Mouse (Mus musculus) neural tube, embryonic 11.5 days (tissue): ENCODE results near the gene Gpr18. TPM values are rescaled to one million over a fixed set of nuclear protein-coding genes. Genes with fewer than 3 reads are reported as not detected.

Experiments used
- ATAC-seq: fragments of 200-750 bp; cut with Nextera tagmentation; 2 replicates; pipeline ENCODE4 v1.8.0; 2017; ENCODE audit warnings: moderate number of reproducible peaks, mild to moderate bottlenecking, moderate TSS enrichment, moderate library complexity; ENCODE audit not compliant: insufficient read depth, low FRiP score, low TSS enrichment
- DNase-seq: peaks from one replicate; pipeline ENCODE4 v3.0.0-alpha.2; 2015; ENCODE audit warnings: low spot score
- H3K27ac ChIP-seq: fragments of 300-500 bp; sonication (generic); 2 replicates; pipeline ENCODE4 v1.5.1; 2014; ENCODE audit warnings: low read depth, mild to moderate bottlenecking, low read length
- H3K27me3 ChIP-seq: fragments of 300-500 bp; sonication (generic); 2 replicates; pipeline ENCODE4 v1.6.1; 2014; ENCODE audit warnings: mild to moderate bottlenecking, low read length, mixed read lengths; ENCODE audit not compliant: control insufficient read depth, insufficient read depth
- H3K36me3 ChIP-seq: fragments of 300-500 bp; sonication (generic); 2 replicates; pipeline ENCODE4 v1.6.1; 2014; ENCODE audit warnings: mild to moderate bottlenecking, low read length, moderate library complexity, mixed read lengths; ENCODE audit not compliant: control insufficient read depth, insufficient read depth
- H3K4me1 ChIP-seq: fragments of 300-500 bp; sonication (generic); 2 replicates; pipeline ENCODE4 v1.6.1; 2014; ENCODE audit warnings: low read length, mixed read lengths; ENCODE audit not compliant: control insufficient read depth, insufficient read depth
- H3K4me2 ChIP-seq: fragments of 300-500 bp; sonication (generic); 2 replicates; pipeline ENCODE4 v1.6.1; 2014; ENCODE audit warnings: low read depth, mild to moderate bottlenecking, moderate library complexity
- H3K4me3 ChIP-seq: fragments of 300-500 bp; sonication (generic); 2 replicates; pipeline ENCODE4 v1.5.1; 2014; ENCODE audit warnings: low read depth, low read length
- H3K9ac ChIP-seq: fragments of 300-500 bp; sonication (generic); 2 replicates; pipeline ENCODE4 v1.6.1; 2014; ENCODE audit warnings: mild to moderate bottlenecking, low read length
- H3K9me3 ChIP-seq: fragments of 300-500 bp; sonication (generic); 2 replicates; pipeline ENCODE4 v1.6.1; 2016; ENCODE audit warnings: low read length; ENCODE audit not compliant: control insufficient read depth
- WGBS: fragments of 180-500 bp; shearing (Covaris S2); extraction: QIAGEN DNeasy Blood & Tissue Kit; methylation state at CpG from one replicate; pipeline ENCODE4 v1.1.7; 2014; 5-methylcytosine and 5-hydroxymethylcytosine counted together
- polyA plus RNA-seq: library from polyadenylated mRNA; unstranded; fragments of >200 nt; fragmentation: Nextera tagmentation; extraction: Ambion mirVana; gene quantifications from 2 replicates; pipeline ENCODE4 v1.2.1, GENCODE M21; 2014

Gpr18 gene
- polyA plus RNA-seq, 1 experiment from 2014 or later = 0.15 TPM

DNA sequence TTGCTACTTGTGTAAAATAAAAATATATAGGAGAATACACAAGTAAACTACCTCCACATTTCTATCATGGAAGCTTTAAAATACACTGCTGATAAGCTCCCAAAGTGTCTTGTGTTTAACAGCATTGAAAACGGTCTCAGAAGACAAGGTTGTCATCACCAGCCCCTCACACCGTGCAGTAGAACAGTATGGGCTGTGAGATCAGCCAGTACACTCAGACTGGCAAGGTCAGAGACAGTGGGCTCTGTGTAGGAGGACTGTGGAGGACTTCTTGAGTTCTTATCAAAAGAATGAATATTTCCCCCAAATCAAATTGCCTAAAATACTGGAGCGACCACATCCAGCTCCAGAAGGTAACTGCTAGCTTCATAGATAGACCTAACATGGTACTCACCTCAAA is 24.0 kb upstream of the Gpr18 start:
- DNase-seq = no peak
- H3K9me3 ChIP-seq = no peaks in the 10 kb centered on the region
- H3K4me3 ChIP-seq = no peak overlapping the region
- H3K27ac ChIP-seq = no peak overlapping the region
- H3K9ac ChIP-seq = no peak overlapping the region
- no peaks in the 10 kb centered on the region for H3K27me3 ChIP-seq
- no peak for ATAC-seq
- no peak overlapping the region for H3K4me2 ChIP-seq
- 89% methylated on average over 3 of the region's 3 CpGs for WGBS
- no peaks in the 10 kb centered on the region for H3K4me1 ChIP-seq
- 0 out of 2 replicates have a peak, but pooled peaks cover 2% of the 10 kb centered on the region for H3K36me3 ChIP-seq

DNA sequence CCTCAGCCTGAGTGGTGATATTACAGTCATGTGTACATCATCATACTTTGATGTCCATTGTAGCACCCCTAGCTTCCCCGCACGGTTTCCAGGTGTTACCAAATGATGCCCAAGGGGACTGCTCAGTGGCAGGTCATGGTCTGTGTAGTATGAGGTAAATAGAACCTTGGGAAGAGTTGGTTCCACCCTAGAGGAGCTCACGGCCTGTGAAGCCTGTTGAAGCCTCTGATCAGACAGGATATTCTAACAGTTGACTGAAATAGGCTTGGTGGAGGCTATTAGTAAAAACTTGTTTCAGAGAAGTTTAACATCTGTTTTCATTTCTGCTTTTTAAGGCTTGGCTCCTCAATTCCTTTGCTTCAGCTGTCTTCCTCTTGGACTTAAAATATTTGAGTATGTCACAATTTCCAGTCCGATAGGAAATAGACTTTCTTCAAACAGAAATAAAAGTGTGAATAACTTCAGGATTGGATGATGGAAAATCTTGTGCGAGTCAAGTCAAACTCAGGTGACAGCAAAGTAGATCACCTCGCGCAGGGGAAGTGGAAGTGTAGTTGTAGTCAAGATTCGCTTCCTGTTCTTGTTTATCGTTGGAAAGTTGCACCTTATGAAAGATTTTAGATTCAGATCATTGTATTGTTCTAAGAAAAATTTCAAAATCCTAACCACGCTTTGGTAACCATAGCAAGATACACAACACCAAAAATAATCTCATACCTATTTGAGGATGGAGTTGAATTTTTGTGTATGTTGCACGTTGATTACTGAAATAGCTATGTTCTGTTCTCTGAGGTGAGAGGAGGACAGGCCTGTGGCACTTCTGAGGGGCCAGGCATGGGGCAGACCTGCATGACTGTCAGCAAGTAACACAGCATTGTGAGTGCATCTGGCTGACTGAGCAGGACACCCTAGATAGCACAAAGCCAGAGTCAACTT is 22.9 kb upstream of the Gpr18 start:
- ATAC-seq (no peak), DNase-seq (no peak)
- 0 out of 2 replicates have a peak, but pooled peaks cover 2% of the 10 kb centered on the region for H3K36me3 ChIP-seq
- no peak overlapping the region for H3K27ac ChIP-seq
- H3K9me3 ChIP-seq = no peaks in the 10 kb centered on the region
- H3K4me3 ChIP-seq = no peak overlapping the region
- no peaks in the 10 kb centered on the region for H3K4me1 ChIP-seq
- no peak overlapping the region for H3K9ac ChIP-seq
- WGBS = 92% methylated on average over 11 of the region's 11 CpGs
- H3K4me2 ChIP-seq = no peak overlapping the region
- H3K27me3 ChIP-seq = no peaks in the 10 kb centered on the region

DNA sequence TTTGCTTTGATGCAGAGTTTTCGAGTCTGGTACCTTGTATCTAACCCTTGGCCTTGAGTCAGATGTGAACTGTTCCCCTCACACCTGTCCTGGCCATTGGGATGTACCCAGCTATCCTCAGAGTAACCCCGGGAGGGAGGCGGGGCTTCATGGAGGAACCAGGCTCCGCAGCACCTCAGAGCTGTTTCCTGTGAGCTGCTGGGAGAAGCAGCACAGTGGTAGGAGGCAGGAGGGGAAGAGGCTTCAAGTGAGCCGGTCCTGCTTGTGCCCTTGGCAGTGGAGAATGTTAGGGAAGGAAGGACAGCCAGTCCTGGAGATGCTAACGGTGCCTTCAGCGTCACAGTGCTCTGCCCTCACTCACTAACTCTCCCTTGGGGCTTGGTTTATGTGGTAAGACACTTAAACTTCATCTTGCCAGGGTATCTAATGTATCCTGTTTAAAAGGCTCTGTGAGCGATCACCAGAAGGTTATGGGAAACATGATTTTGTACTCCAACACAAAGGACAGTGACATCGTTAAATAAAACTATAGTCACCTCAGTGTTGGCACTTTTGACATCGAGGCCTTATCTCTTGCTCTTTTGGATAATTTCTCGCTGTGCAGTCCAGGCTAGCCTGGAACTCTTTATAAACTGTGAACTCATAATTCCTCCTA is 22.1 kb upstream of the Gpr18 start:
- H3K27me3 ChIP-seq = no peaks in the 10 kb centered on the region
- no peak for DNase-seq
- H3K4me2 ChIP-seq = no peak overlapping the region
- no peak overlapping the region for H3K9ac ChIP-seq
- H3K9me3 ChIP-seq = no peaks in the 10 kb centered on the region
- H3K27ac ChIP-seq = no peak overlapping the region
- H3K4me3 ChIP-seq = no peak overlapping the region
- H3K4me1 ChIP-seq = no peaks in the 10 kb centered on the region
- 0 out of 2 replicates have a peak, but pooled peaks cover 2% of the 10 kb centered on the region for H3K36me3 ChIP-seq
- no peak for ATAC-seq
- 86% methylated on average over 11 of the region's 11 CpGs for WGBS

DNA sequence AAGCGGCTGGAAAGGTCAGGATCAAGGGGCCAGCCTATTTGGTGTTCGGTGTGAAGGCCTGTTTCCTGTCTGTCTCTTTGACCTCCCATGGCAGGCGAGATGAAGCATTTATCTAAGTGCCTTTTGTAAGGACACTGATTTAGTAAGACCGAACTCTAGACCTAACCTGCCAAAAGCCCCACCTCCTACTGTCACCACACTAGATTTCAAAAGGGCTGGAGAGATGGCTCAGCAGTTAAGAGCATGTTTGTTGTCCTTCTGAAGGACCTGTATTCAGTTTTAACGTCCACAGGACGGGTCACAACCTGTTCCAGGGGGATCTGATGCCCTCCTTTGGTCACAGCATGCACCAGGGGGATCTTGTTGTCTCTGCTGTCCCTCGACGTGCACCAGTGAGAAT is 21.3 kb upstream of the Gpr18 start:
- Histone ChIP-seq H3K9me3 (no peaks in the 10 kb centered on the region), H3K4me3 (no peak overlapping the region), H3K27ac (no peak overlapping the region), H3K4me2 (no peak overlapping the region), H3K4me1 (no peaks in the 10 kb centered on the region), H3K27me3 (no peaks in the 10 kb centered on the region), H3K36me3 (0 out of 2 replicates have a peak, but pooled peaks cover 2% of the 10 kb centered on the region), H3K9ac (no peak overlapping the region)
- ATAC-seq (no peak), DNase-seq (no peak)
- 80% methylated on average over 8 of the region's 8 CpGs for WGBS

DNA sequence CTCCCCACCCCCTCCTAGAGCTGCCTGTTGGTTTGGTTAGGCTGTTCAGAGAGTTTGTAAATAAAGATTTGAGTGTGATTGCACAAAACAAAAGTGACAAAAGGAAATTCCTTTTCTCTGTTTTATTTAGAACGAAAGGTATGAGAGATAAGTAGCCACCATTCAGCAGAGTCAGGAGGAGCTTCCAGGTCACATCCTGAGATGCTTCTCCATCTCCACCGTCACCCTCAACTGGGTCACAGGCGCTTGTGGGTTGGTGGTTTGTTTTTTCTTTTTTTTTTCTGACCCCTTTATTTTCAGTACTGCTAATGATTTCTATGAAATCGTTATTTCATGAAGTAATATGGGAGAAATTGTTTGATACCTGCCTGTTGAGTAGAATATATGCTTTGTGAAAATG is 20.8 kb upstream of the Gpr18 start:
- Histone ChIP-seq H3K4me2 (no peak overlapping the region), H3K27ac (no peak overlapping the region), H3K9me3 (no peaks in the 10 kb centered on the region), H3K36me3 (0 out of 2 replicates have a peak, but pooled peaks cover 2% of the 10 kb centered on the region), H3K4me3 (no peak overlapping the region), H3K27me3 (no peaks in the 10 kb centered on the region), H3K4me1 (no peaks in the 10 kb centered on the region), H3K9ac (no peak overlapping the region)
- DNase-seq (no peak), ATAC-seq (no peak)
- 93% methylated on average over 4 of the region's 4 CpGs for WGBS

DNA sequence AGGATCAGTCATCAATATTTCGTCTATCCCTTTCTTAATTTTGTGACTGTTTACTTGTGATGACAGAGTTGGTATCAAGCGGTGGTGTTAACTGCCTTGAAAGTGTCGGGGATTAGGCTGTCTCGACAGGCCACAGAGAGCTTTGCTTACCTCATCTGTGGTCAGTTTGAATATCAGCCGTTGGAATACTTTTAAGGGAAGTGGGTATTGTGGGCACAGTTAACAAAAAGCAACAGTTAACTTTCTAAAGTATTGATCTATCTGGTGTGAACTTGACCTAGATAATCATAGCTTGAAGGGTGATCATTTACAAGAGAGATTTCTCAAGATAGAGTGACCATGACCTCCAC is 19.0 kb upstream of the Gpr18 start:
- DNase-seq (no peak), ATAC-seq (no peak)
- Histone ChIP-seq H3K4me2 (no peak overlapping the region), H3K4me3 (no peak overlapping the region), H3K36me3 (0 out of 2 replicates have a peak, but pooled peaks cover 2% of the 10 kb centered on the region), H3K9ac (no peak overlapping the region), H3K27ac (no peak overlapping the region), H3K4me1 (no peaks in the 10 kb centered on the region), H3K9me3 (no peaks in the 10 kb centered on the region), H3K27me3 (no peaks in the 10 kb centered on the region)
- WGBS = 93% methylated on average over 5 of the region's 5 CpGs

DNA sequence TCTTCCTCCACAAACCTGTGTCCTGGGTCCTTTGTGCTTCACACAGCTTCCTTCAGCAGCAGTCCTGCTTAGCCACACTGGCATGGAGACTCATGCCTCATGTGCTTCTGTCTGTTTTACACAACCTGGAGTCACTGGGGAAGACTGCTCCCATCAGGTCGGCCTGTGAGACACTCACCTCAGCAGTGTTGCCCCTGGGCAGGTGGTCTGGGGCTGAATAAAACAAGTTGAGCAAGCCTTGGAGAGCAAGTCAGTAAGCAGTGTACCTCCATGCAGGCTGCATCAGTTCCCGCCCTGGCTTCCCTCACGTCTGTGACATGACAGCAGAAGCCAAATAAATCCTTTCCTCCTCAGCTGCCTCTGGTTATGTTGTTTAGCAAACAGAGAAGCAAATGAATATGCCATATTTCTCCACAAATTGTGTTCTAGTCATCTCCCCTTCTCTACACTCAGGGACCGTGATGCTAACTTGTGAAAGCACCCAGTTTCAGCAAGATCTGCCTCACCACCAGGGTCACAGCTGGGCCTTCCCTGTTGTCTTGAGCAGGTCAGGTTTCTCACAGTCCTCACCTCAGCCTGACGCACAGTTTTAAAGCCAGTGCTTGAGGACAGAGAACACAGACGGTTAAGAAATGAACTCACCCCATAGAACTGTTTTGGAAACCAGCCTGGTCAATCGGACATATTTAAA is 18.5 kb upstream of the Gpr18 start:
- no peak overlapping the region for H3K4me2 ChIP-seq
- no peaks in the 10 kb centered on the region for H3K9me3 ChIP-seq
- no peak overlapping the region for H3K27ac ChIP-seq
- no peak overlapping the region for H3K9ac ChIP-seq
- WGBS = 91% methylated on average over 7 of the region's 7 CpGs
- H3K36me3 ChIP-seq = 0 out of 2 replicates have a peak, but pooled peaks cover 2% of the 10 kb centered on the region
- ATAC-seq (no peak), DNase-seq (no peak)
- no peaks in the 10 kb centered on the region for H3K4me1 ChIP-seq
- no peaks in the 10 kb centered on the region for H3K27me3 ChIP-seq
- no peak overlapping the region for H3K4me3 ChIP-seq

DNA sequence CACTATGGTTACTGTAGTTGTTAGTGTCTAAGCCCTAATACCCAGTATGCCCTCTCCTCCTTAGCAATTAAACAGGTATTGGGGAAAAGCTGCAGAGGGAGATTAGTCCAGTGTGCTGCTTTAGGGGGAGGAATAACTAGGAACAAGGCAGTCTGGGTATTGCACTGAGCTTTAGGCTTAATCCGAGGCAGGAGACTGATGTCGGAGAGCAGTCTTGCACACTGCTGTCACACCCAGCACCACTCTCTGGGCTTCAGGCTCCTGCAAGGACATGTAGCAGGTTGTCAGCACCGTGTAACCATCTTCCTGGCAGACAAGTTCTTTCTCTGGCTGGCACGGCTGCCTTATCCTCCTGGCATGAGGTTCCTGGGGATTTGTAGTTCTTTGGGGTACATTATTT is 16.6 kb upstream of the Gpr18 start:
- no peak overlapping the region for H3K27ac ChIP-seq
- 0 out of 2 replicates have a peak, but pooled peaks cover 2% of the 10 kb centered on the region for H3K36me3 ChIP-seq
- H3K27me3 ChIP-seq = no peaks in the 10 kb centered on the region
- no peak overlapping the region for H3K4me2 ChIP-seq
- ATAC-seq (no peak), DNase-seq (no peak)
- H3K4me3 ChIP-seq = no peak overlapping the region
- 94% methylated on average over 4 of the region's 4 CpGs for WGBS
- no peak overlapping the region for H3K9ac ChIP-seq
- H3K4me1 ChIP-seq = no peaks in the 10 kb centered on the region
- H3K9me3 ChIP-seq = no peaks in the 10 kb centered on the region
